Mouse (Mus musculus): ENCODE data around the gene Ugt1a8.

Gene Ugt1a8

GRCm38 (mm10) chr1:88262255-88262654 is 174.6 kb downstream of the Ugt1a8 start:
- DNase-seq = peak in 1 of 2 experiments; percentile 71

GRCm38 (mm10) chr1:88262961-88263360 is 175.3 kb downstream of the Ugt1a8 start:
- DNase-seq = no peak

- DNase-seq = no peak
Measured at GRCm38 (mm10) chr1:88263778-88264177, 176.2 kb downstream of the Ugt1a8 start.

- no peak for DNase-seq
Measured at GRCm38 (mm10) chr1:88264237-88264868, 176.7 kb downstream of the Ugt1a8 start.

GRCm38 (mm10) chr1:88264869-88265240 is 177.2 kb downstream of the Ugt1a8 start:
- no peak for DNase-seq

- DNase-seq = no peak
Measured at GRCm38 (mm10) chr1:88266123-88266522, 178.5 kb downstream of the Ugt1a8 start.

- DNase-seq = no peak
Measured at GRCm38 (mm10) chr1:88267489-88267888, 179.9 kb downstream of the Ugt1a8 start.

GRCm38 (mm10) chr1:88268070-88268469 is 180.5 kb downstream of the Ugt1a8 start:
- peak in 1 of 2 experiments; percentile 9 for DNase-seq

Measured in lung, adult 18-20 months (tissue).